Mouse (Mus musculus): ENCODE measurements around the gene AB124611. TPM values are rescaled to one million over a fixed set of nuclear protein-coding genes. Genes with fewer than 3 reads are reported as not detected.
A peak's percentile ranks its signal among the peaks of the same experiment; 100 is the strongest.
"Not testable (repeated sequence)": the region's sequence is repeated elsewhere in the genome, so short reads cannot be mapped to it uniquely, and the experiment has no call there.

Gene AB124611
- total RNA-seq, 2 experiments from 2014 or later, result 17.1 to 24.1 TPM

GRCm38 (mm10) chr9:21517947-21518495 is 8.0 kb upstream of the AB124611 start:
- no peak for ATAC-seq (replicated peaks; ENCODE audit: poor library complexity, severe bottlenecking)

- not testable (repeated sequence) for ATAC-seq (replicated peaks; ENCODE audit: poor library complexity, severe bottlenecking)
Observed at GRCm38 (mm10) chr9:21518690-21519089, 7.3 kb upstream of the AB124611 start.

GRCm38 (mm10) chr9:21525142-21525936 is 637 bp upstream of the AB124611 start:
- ATAC-seq (replicated peaks; ENCODE audit: poor library complexity, severe bottlenecking), result peak; percentile 59

GRCm38 (mm10) chr9:21526634-21526944 is 613 bp downstream of the AB124611 start:
- ATAC-seq (replicated peaks; ENCODE audit: poor library complexity, severe bottlenecking), result no peak

- ATAC-seq (replicated peaks; ENCODE audit: poor library complexity, severe bottlenecking), result no peak
Observed at GRCm38 (mm10) chr9:21527100-21527801, 1.3 kb downstream of the AB124611 start.

GRCm38 (mm10) chr9:21527917-21528324 is 1.9 kb downstream of the AB124611 start:
- ATAC-seq (replicated peaks; ENCODE audit: poor library complexity, severe bottlenecking), result peak; percentile 52

GRCm38 (mm10) chr9:21536501-21536900 is 10.5 kb downstream of the AB124611 start:
- ATAC-seq (replicated peaks; ENCODE audit: poor library complexity, severe bottlenecking), result no peak

- no peak; the same call in 1 of the 2 replicates for ATAC-seq (replicated peaks; ENCODE audit: poor library complexity, severe bottlenecking)
Observed at GRCm38 (mm10) chr9:21537009-21537408, 11.0 kb downstream of the AB124611 start.

- ATAC-seq (replicated peaks; ENCODE audit: poor library complexity, severe bottlenecking), result peak; percentile 45; the same call in 1 of the 2 replicates
Observed at GRCm38 (mm10) chr9:21539981-21540753, 14.2 kb downstream of the AB124611 start.

- ATAC-seq (replicated peaks; ENCODE audit: poor library complexity, severe bottlenecking), result not testable (repeated sequence)
Observed at GRCm38 (mm10) chr9:21542001-21542400, 16.0 kb downstream of the AB124611 start.

GRCm38 (mm10) chr9:21545351-21545915 is 19.5 kb downstream of the AB124611 start:
- peak; percentile 25; the same call in 1 of the 2 replicates for ATAC-seq (replicated peaks; ENCODE audit: poor library complexity, severe bottlenecking)

GRCm38 (mm10) chr9:21545916-21546788 is 20.2 kb downstream of the AB124611 start:
- ATAC-seq (replicated peaks; ENCODE audit: poor library complexity, severe bottlenecking), result peak; percentile 85

- ATAC-seq (replicated peaks; ENCODE audit: poor library complexity, severe bottlenecking), result no peak
Observed at GRCm38 (mm10) chr9:21546789-21547074, 20.8 kb downstream of the AB124611 start, which contains the start of gene Carm1. Gene Carm1, plus strand, starts transcription at chr9:21546894.

GRCm38 (mm10) chr9:21547075-21547941 is 21.3 kb downstream of the AB124611 start:
- ATAC-seq (replicated peaks; ENCODE audit: poor library complexity, severe bottlenecking), result no peak

GRCm38 (mm10) chr9:21551049-21551448 is 25.1 kb downstream of the AB124611 start:
- ATAC-seq (replicated peaks; ENCODE audit: poor library complexity, severe bottlenecking), result no peak

GRCm38 (mm10) chr9:21553607-21554273 is 27.8 kb downstream of the AB124611 start:
- ATAC-seq (replicated peaks; ENCODE audit: poor library complexity, severe bottlenecking), result no peak

GRCm38 (mm10) chr9:21555198-21555742 is 29.3 kb downstream of the AB124611 start:
- ATAC-seq (replicated peaks; ENCODE audit: poor library complexity, severe bottlenecking), result 0 out of 2 replicates have a peak, but pooled peaks have one; percentile 22

GRCm38 (mm10) chr9:21556996-21557395 is 31.0 kb downstream of the AB124611 start:
- ATAC-seq (replicated peaks; ENCODE audit: poor library complexity, severe bottlenecking), result no peak
